Mouse (Mus musculus) gastrocnemius, postnatal 25 days (tissue): Measurements from ENCODE around the gene Stmn1. TPM values are rescaled to one million over a fixed set of nuclear protein-coding genes. Genes with fewer than 3 reads are reported as not detected.
"Not testable (repeated sequence)": the region's sequence is repeated elsewhere in the genome, so short reads cannot be mapped to it uniquely, and the experiment has no call there.

Experiments
- DNase-seq: peaks from one replicate; pipeline ENCODE4 v3.0.0; 2022
- total RNA-seq, 2 experiments: library from RNA; stranded (reverse); gene quantifications; 1 replicate in 1 of 2; 2 replicates in 1 of 2; pipeline ENCODE4 v1.2.3; 2021

Stmn1 gene
- total RNA-seq, 2 experiments from 2014 or later = 6.9 to 10.6 TPM

GRCm38 (mm10) chr4:134485151-134485900 lies 17.2 kb downstream of the Stmn1 start:
- DNase-seq = no peak

GRCm38 (mm10) chr4:134488211-134488610 lies 20.1 kb downstream of the Stmn1 start:
- no peak for DNase-seq

- DNase-seq = no peak
Measured at GRCm38 (mm10) chr4:134489986-134490665, 22.0 kb downstream of the Stmn1 start.

- DNase-seq = no peak
Measured at GRCm38 (mm10) chr4:134491716-134492115, 23.6 kb downstream of the Stmn1 start.

GRCm38 (mm10) chr4:134494161-134494560 lies 26.0 kb downstream of the Stmn1 start:
- not testable (repeated sequence) for DNase-seq

GRCm38 (mm10) chr4:134494780-134495545 lies 26.8 kb downstream of the Stmn1 start:
- DNase-seq = no peak

GRCm38 (mm10) chr4:134495546-134495923 lies 27.4 kb downstream of the Stmn1 start:
- no peak for DNase-seq

GRCm38 (mm10) chr4:134496595-134497210 lies 28.6 kb downstream of the Stmn1 start, which contains the start of gene Paqr7:
TSS of gene Paqr7 (plus strand) at chr4:134496697.
- peak; percentile 78 for DNase-seq

GRCm38 (mm10) chr4:134497223-134497622 lies 29.1 kb downstream of the Stmn1 start:
- no peak for DNase-seq

- no peak for DNase-seq
Measured at GRCm38 (mm10) chr4:134497986-134498731, 30.0 kb downstream of the Stmn1 start.

GRCm38 (mm10) chr4:134498983-134499382 lies 30.9 kb downstream of the Stmn1 start:
- DNase-seq = not testable (repeated sequence)

- DNase-seq = no peak
Measured at GRCm38 (mm10) chr4:134501095-134501494, 33.0 kb downstream of the Stmn1 start.

GRCm38 (mm10) chr4:134503686-134504357 lies 35.7 kb downstream of the Stmn1 start:
- no peak for DNase-seq

- DNase-seq = no peak
Measured at GRCm38 (mm10) chr4:134505303-134505789, 37.2 kb downstream of the Stmn1 start.

- DNase-seq = no peak
Measured at GRCm38 (mm10) chr4:134505966-134506594, 38.0 kb downstream of the Stmn1 start.

GRCm38 (mm10) chr4:134506713-134507112 lies 38.6 kb downstream of the Stmn1 start:
- DNase-seq = no peak

GRCm38 (mm10) chr4:134510396-134510795 lies 42.3 kb downstream of the Stmn1 start:
- DNase-seq = no peak

- DNase-seq = peak; percentile 83
Measured at GRCm38 (mm10) chr4:134510845-134511411, 42.8 kb downstream of the Stmn1 start, which contains the start of gene Aunip. TSS of gene Aunip (plus strand) at chr4:134510999.

GRCm38 (mm10) chr4:134511730-134512129 lies 43.6 kb downstream of the Stmn1 start:
- no peak for DNase-seq

GRCm38 (mm10) chr4:134512798-134513197 lies 44.7 kb downstream of the Stmn1 start:
- DNase-seq = peak; percentile 59
